Mouse (Mus musculus) brain, embryonic 14.5 days (tissue): ENCODE measurements around the gene Cfap20.

Experiments used
- CTCF ChIP-seq: fragments of 200-500 bp; IDR thresholded peaks from 2 replicates; pipeline ENCODE4 v1.5.1; 2012; ENCODE audit warnings: inconsistent platforms, mild to moderate bottlenecking, moderate library complexity, borderline replicate concordance; ENCODE audit not compliant: insufficient read depth, insufficient read length; ENCODE audit errors: extremely low read depth
- POLR2A ChIP-seq: fragments of 200-500 bp; IDR thresholded peaks from 2 replicates; pipeline ENCODE4 v1.6.1; 2012; ENCODE audit warnings: mild to moderate bottlenecking, inconsistent platforms, borderline replicate concordance; ENCODE audit not compliant: poor library complexity, insufficient read depth, insufficient read length, severe bottlenecking; ENCODE audit errors: extremely low read depth

GRCm38 (mm10) chr8:95386037-95386436 lies 48.6 kb downstream of the Cfap20 start:
- TF ChIP-seq CTCF (no peak), POLR2A (no peak)
